Mouse (Mus musculus) kidney, postnatal 0 days (tissue): ENCODE measurements around the gene Rnf157. TPM values are rescaled to one million over a fixed set of nuclear protein-coding genes. Genes with fewer than 3 reads are reported as not detected.
"Not testable (repeated sequence)": the region's sequence is repeated elsewhere in the genome, so short reads cannot be mapped to it uniquely, and the experiment has no call there.

Experiments used
- ATAC-seq: fragments of 200-750 bp; cut with Nextera tagmentation; replicated peaks from 2 replicates; pipeline ENCODE4 v1.8.0; 2017; ENCODE audit warnings: low read depth, moderate number of reproducible peaks, moderate TSS enrichment, moderate library complexity; ENCODE audit not compliant: low FRiP score
- DNase-seq: peaks from one replicate; pipeline ENCODE4 v3.0.0-alpha.2; 2016; ENCODE audit warnings: low spot score
- H3K27ac ChIP-seq: fragments of 300-500 bp; sonication (generic); 2 replicates; pipeline ENCODE4 v1.5.1; 2014; ENCODE audit warnings: mild to moderate bottlenecking
- H3K27me3 ChIP-seq: fragments of 300-500 bp; sonication (generic); 2 replicates; pipeline ENCODE4 v1.6.1; 2014; ENCODE audit warnings: low read length, mixed read lengths; ENCODE audit not compliant: insufficient read depth
- H3K36me3 ChIP-seq: fragments of 300-500 bp; sonication (generic); 2 replicates; pipeline ENCODE4 v1.6.1; 2014; ENCODE audit warnings: low read length, mixed read lengths; ENCODE audit not compliant: insufficient read depth
- H3K4me1 ChIP-seq: fragments of 300-500 bp; sonication (generic); replicated peaks from 2 replicates; pipeline ENCODE4 v1.6.1; 2014; ENCODE audit warnings: antibody characterized with exemption, low read length, mixed read lengths; ENCODE audit not compliant: insufficient read depth
- H3K4me2 ChIP-seq: fragments of 300-500 bp; sonication (generic); 2 replicates; pipeline ENCODE4 v1.6.1; 2014; ENCODE audit warnings: mild to moderate bottlenecking, low read length, moderate library complexity, mixed read lengths
- H3K4me3 ChIP-seq: fragments of 300-500 bp; sonication (generic); replicated peaks from 2 replicates; pipeline ENCODE4 v1.5.1; 2014; ENCODE audit warnings: low read depth, low read length
- H3K9ac ChIP-seq: fragments of 300-500 bp; sonication (generic); 2 replicates; pipeline ENCODE4 v1.6.1; 2014; ENCODE audit warnings: low read depth, low read length
- H3K9me3 ChIP-seq: fragments of 300-500 bp; sonication (generic); replicated peaks from 2 replicates; pipeline ENCODE4 v1.6.1; 2016; ENCODE audit warnings: low read length, inconsistent platforms, mixed read lengths
- CTCF ChIP-seq: IDR thresholded peaks from 2 replicates; pipeline ENCODE4 v1.5.1; 2016; ENCODE audit warnings: antibody characterized with exemption, low read depth, mild to moderate bottlenecking, moderate library complexity
- WGBS: fragments of 180-500 bp; shearing (Covaris S2); extraction: QIAGEN DNeasy Blood & Tissue Kit; methylation state at CpG from one replicate; pipeline ENCODE4 v1.1.7; 2014; 5-methylcytosine and 5-hydroxymethylcytosine counted together
- polyA plus RNA-seq: library from polyadenylated mRNA; unstranded; fragments of >200 nt; fragmentation: Nextera tagmentation; extraction: Ambion mirVana; gene quantifications from 2 replicates; pipeline ENCODE4 v1.2.1, GENCODE M21; 2015

The Rnf157 gene
- polyA plus RNA-seq, 1 experiment from 2014 or later, result 8.1 TPM

GRCm38 (mm10) chr11:116418194-116418840 is 5.5 kb upstream of the Rnf157 start:
- DNase-seq (peak; percentile 90), ATAC-seq (peak; percentile 58)
- 10% methylated on average over 2 of the region's 2 CpGs for WGBS

DNA sequence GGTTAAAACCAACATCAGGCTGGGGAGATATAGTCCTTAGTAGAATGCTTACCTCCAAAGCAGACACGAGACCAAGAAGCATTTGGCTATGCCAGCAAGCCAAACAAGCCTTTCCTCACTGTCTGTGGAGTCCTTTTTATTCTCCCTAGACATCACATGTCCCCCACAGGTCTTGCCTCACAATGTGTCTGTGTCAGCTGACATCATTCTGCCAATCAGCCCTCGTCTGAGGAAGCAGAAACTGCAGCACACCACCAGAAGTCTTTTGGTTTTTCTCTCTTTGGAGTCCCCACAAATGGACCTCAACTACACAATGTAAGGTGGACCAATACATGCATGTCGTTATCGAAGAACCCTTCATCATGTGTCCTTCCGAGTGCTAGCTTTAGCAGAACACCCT is 4.2 kb upstream of the Rnf157 start:
- no peak overlapping the region for H3K27ac ChIP-seq
- no peak for ATAC-seq
- no peak for DNase-seq
- H3K9me3 ChIP-seq, result no peaks in the 10 kb centered on the region
- H3K9ac ChIP-seq, result no peak overlapping the region
- H3K4me3 ChIP-seq, result no peak overlapping the region
- 94% methylated on average over 5 of the region's 5 CpGs for WGBS
- no peak for TF ChIP-seq CTCF
- H3K36me3 ChIP-seq, result no peaks in the 10 kb centered on the region
- H3K4me1 ChIP-seq, result peaks cover 21% of the 10 kb centered on the region
- no peak overlapping the region for H3K4me2 ChIP-seq
- no peaks in the 10 kb centered on the region for H3K27me3 ChIP-seq

More at GRCm38 (mm10) chr11:116418194-116418840, 5.5 kb upstream of the Rnf157 start:
- Histone ChIP-seq H3K4me3 (no peak overlapping the region), H3K9ac (no peak overlapping the region), H3K27ac (peak overlapping the region; percentile 75), H3K4me1 (peaks cover 14% of the 10 kb centered on the region), H3K4me2 (no peak overlapping the region; the same call in 1 of the 2 replicates), H3K27me3 (no peaks in the 10 kb centered on the region), H3K36me3 (no peaks in the 10 kb centered on the region), H3K9me3 (no peaks in the 10 kb centered on the region)
- TF ChIP-seq CTCF, result no peak

DNA sequence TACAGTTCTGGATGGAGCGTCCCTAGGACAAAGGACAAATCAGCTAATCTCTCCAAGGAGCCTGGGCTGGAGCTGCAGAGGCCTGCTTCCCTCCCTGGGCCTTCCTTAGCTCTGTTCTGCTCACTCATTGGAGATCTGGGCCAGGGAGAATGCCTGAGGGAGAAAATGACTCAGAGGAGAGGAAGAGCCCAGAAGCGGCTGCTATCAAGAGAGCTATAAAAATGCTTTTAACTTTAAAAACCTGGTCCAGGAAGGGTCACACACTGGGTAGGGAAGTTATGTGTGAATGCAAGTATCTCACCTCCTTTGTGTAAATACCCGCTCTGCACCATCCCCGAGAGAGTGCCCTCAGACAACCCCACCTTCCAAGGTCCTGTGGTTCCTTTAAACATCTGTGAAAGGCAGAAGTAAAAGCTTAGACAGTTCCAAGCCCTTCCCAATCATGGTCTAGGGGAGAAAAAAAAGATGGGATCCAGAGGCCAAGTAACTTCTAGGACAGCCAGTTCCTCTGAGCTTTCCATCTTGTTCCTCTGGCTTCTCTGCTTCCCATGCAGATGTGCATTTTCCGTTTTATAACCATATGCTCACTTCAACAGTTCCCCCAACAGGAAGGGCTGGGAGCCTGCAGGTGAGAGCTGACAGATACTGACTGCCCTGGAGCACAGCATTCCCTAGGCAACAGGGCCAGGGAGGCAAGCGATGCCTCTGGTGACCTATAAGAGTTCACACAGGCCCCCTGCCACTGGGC is 3.5 kb upstream of the Rnf157 start:
- no peak for TF ChIP-seq CTCF
- ATAC-seq, result no peak
- Histone ChIP-seq H3K36me3 (no peaks in the 10 kb centered on the region), H3K4me1 (peaks cover 22% of the 10 kb centered on the region), H3K4me3 (no peak overlapping the region), H3K4me2 (no peak overlapping the region), H3K27me3 (no peaks in the 10 kb centered on the region), H3K9me3 (no peaks in the 10 kb centered on the region), H3K27ac (no peak overlapping the region), H3K9ac (no peak overlapping the region)
- DNase-seq, result no peak
- WGBS, result 69% methylated on average over 6 of the region's 6 CpGs

- DNase-seq (peak; percentile 46), ATAC-seq (peak; percentile 6; the same call in 1 of the 2 replicates)
- peak overlapping the region; percentile 92 for H3K4me2 ChIP-seq
- H3K36me3 ChIP-seq, result no peaks in the 10 kb centered on the region
- no peak overlapping the region for H3K4me3 ChIP-seq
- TF ChIP-seq CTCF, result no peak
- peak overlapping the region; percentile 79; the same call in 1 of the 2 replicates for H3K9ac ChIP-seq
- no peaks in the 10 kb centered on the region for H3K9me3 ChIP-seq
- peaks cover 18% of the 10 kb centered on the region; the same call in 1 of the 2 replicates for H3K4me1 ChIP-seq
- WGBS, result 61% methylated on average over 4 of the region's 4 CpGs
- no peaks in the 10 kb centered on the region for H3K27me3 ChIP-seq
- H3K27ac ChIP-seq, result no peak overlapping the region
Measured at GRCm38 (mm10) chr11:116413631-116414022, 795 bp upstream of the Rnf157 start.

DNA sequence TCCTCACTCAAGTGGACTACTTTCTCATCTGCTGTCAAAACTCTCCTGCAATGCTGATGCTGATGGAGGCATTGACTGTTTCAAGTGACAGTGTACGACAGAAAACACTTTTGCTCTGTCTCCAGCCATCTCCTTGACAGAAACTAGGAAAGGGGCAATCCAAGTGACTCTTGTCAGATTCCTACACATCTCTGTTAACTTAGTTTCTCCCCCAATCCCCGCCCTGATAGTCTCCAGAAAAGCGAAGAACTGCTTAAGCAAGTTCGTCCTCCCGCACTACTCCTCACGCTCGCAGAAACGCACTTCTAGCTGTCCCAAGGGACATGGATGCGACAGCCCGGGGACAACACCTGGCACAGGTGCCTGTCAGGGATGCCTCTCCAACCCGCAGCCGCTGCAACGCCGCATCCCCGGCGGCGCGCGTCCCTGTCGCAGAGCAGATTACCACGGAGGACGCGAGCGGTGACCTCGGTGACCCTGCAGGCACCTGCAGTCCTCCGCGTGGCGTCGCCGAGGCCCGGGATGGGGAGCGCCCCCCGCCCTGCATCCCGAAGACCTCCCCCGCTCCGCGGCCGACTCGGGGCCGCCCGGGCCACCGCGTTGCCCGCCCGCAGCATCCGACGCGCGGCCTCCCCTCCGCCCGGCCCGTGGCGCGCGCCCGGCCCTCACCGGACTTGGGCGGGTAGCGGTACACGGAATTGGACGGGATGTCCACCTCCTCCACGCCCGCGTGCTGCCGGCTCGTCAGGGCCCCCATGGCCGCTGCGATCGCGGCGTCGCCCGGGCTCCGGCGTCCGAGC is 604 bp downstream of the Rnf157 start:
- no peaks in the 10 kb centered on the region for H3K9me3 ChIP-seq
- H3K4me3 ChIP-seq, result peak overlapping the region; percentile 62
- H3K4me1 ChIP-seq, result peaks cover 9% of the 10 kb centered on the region; the same call in 1 of the 2 replicates
- peak overlapping the region; percentile 79 for H3K9ac ChIP-seq
- WGBS, result 1% methylated on average over 61 of the region's 76 CpGs
- DNase-seq (no peak), ATAC-seq (peak; percentile 51)
- TF ChIP-seq CTCF, result no peak
- no peaks in the 10 kb centered on the region for H3K27me3 ChIP-seq
- H3K4me2 ChIP-seq, result peak overlapping the region; percentile 92
- peak overlapping the region; percentile 31; the same call in 1 of the 2 replicates for H3K27ac ChIP-seq
- H3K36me3 ChIP-seq, result no peaks in the 10 kb centered on the region

GRCm38 (mm10) chr11:116411582-116411981 is 1.2 kb downstream of the Rnf157 start:
- ATAC-seq, result no peak
- no peak for DNase-seq
- peak overlapping the region; percentile 62; the same call in 1 of the 2 replicates for H3K4me3 ChIP-seq
- TF ChIP-seq CTCF, result no peak
- H3K9me3 ChIP-seq, result no peaks in the 10 kb centered on the region
- no peaks in the 10 kb centered on the region for H3K36me3 ChIP-seq
- peak overlapping the region; percentile 92 for H3K4me2 ChIP-seq
- no peak overlapping the region for H3K9ac ChIP-seq
- peaks cover 9% of the 10 kb centered on the region; the same call in 1 of the 2 replicates for H3K4me1 ChIP-seq
- H3K27me3 ChIP-seq, result no peaks in the 10 kb centered on the region
- 35% methylated on average over 6 of the region's 6 CpGs for WGBS
- no peak overlapping the region for H3K27ac ChIP-seq

GRCm38 (mm10) chr11:116410415-116410814 is 2.4 kb downstream of the Rnf157 start:
- not testable (repeated sequence) for H3K27ac ChIP-seq, DNase-seq, H3K36me3 ChIP-seq, H3K4me1 ChIP-seq, H3K9ac ChIP-seq, H3K4me2 ChIP-seq, ATAC-seq, H3K27me3 ChIP-seq, H3K9me3 ChIP-seq, H3K4me3 ChIP-seq
- 91% methylated on average over 4 of the region's 4 CpGs for WGBS
